Mouse (Mus musculus): ENCODE measurements around the gene Lrrc43. TPM values are rescaled to one million over a fixed set of nuclear protein-coding genes. Genes with fewer than 3 reads are reported as not detected.

The Lrrc43 gene
- total RNA-seq (2014; rRNA removed) (0.61 and 0.77 TPM in 2 replicates), polyA plus RNA-seq (2015; fragmentation: Nextera tagmentation; extraction: Ambion mirVana) (1.2 and 1.3 TPM in 2 replicates)

DNA sequence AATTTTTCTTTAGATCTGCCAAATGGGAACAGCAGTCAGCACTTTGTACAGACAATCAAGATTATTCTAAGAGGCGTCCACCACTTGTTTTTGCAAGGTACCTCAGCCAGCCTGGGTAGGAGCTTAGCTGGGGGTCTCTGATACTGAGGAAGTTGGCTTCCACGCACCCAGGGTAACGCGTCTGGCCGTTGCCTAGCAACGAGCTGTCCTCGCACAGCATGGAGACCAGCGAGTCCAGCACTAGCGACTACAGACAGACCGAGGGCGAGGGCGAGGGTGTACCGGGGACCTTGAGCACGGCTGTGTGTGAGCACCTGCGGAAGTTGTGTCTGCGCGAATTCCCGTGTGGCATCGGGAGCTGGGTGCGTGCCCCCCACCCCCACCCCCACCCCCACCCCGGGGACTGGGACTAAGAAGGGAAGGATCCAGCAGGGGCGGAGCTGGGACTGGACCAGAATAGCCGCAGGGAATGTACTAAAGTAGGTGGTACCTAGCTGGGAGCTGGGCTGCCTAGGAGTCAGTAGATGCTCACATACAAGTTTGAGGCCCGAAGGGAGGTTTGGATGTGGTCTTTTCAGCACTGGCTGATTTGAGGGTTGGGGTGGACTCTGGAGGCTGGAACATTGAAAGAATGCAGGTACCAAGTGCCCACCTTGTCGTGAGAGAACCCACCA, at the start of gene Lrrc43, which contains the start of gene Il31:
Gene Lrrc43, plus strand, starts transcription at position 194 of the 674 bp plus-strand sequence.
Gene Il31, minus strand, starts transcription at position 378 of the 674 bp plus-strand sequence.
- TF ChIP-seq CTCF (IDR thresholded peaks at IDR 0.05): no peak
- Histone ChIP-seq H3K36me3 (ENCODE audit: insufficient read depth, low read length) (no peaks in the 10 kb centered on the region), H3K4me1 (ENCODE audit: insufficient read depth, low read length) (peaks cover 5% of the 10 kb centered on the region; the same call in 1 of the 2 replicates), H3K4me3 (ENCODE audit: low read depth, low read length) (peak within 1 kb of the TSS; percentile 21), H3K27ac (ENCODE audit: low read depth, low read length) (no peak within 1 kb of the TSS), H3K9ac (replicated peaks; ENCODE audit: low read length, poor library complexity, severe bottlenecking) (no peak within 1 kb of the TSS; the same call in 1 of the 2 replicates), H3K27me3 (ENCODE audit: insufficient read depth, low read length) (no peaks in the 10 kb centered on the region), H3K4me2 (ENCODE audit: low read depth, low read length, poor library complexity, severe bottlenecking) (peak within 1 kb of the TSS; percentile 49), H3K9me3 (ENCODE audit: low read length) (no peaks in the 10 kb centered on the region)
- WGBS: 6% methylated on average over 25 of the region's 25 CpGs
- DNase-seq (ENCODE audit: low spot score) (peak; percentile 66), ATAC-seq (ENCODE audit: low FRiP score) (peak; percentile 47; the same call in 1 of the 2 replicates)

DNA sequence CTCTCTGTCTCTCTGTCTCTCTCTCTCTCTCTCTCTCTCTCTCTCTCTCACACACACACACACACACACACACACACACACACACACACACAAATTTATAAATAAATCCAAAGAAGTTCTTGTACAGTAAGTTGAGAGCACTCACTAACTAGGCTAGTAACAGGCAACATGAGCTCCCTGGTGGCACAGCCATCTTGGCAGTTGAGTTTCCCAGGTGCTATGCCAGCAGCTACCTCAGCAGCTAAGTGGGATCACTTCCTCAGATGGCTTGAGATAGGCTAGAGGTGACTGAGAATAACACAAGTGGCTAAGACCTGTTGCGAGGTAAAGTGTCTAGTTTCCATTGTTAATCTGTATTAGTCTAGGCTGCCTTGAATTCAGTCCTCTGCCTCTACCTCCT, 49.8 kb upstream of the Lrrc43 start:
- 87% methylated on average over 1 of the region's 1 CpGs for WGBS
- no peak overlapping the region for H3K4me2 ChIP-seq (ENCODE audit: low read depth, low read length, poor library complexity, severe bottlenecking)

DNA sequence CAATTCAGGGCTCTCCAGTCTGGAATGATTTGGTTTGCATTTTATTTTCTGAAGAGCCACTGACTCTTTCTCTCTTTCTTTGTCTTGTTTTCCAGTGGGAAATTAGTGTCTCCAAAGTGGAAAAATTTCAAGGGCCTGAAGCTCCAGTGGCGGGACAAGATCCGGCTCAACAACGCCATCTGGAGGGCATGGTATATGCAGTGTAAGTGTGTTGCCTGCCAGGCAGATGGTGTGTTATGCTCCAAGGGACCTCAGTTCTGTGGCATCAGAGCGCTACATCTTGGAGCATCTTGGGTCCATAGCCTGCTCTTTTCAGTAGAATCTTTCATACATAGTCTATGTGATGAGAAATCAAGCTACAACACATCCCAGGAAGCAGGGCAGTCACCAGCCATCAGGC, 49.2 kb upstream of the Lrrc43 start:
- no peaks in the 10 kb centered on the region for H3K27me3 ChIP-seq (ENCODE audit: insufficient read depth, low read length)
- H3K4me1 ChIP-seq (ENCODE audit: insufficient read depth, low read length): no peaks in the 10 kb centered on the region
- DNase-seq (ENCODE audit: low spot score) (peak; percentile 47), ATAC-seq (ENCODE audit: low FRiP score) (no peak)
- peaks cover 18% of the 10 kb centered on the region for H3K36me3 ChIP-seq (ENCODE audit: insufficient read depth, low read length)
- H3K4me3 ChIP-seq (ENCODE audit: low read depth, low read length): no peak overlapping the region
- H3K9ac ChIP-seq (replicated peaks; ENCODE audit: low read length, poor library complexity, severe bottlenecking): no peak overlapping the region
- no peaks in the 10 kb centered on the region for H3K9me3 ChIP-seq (ENCODE audit: low read length)
- peak; percentile 54 for TF ChIP-seq CTCF (IDR thresholded peaks at IDR 0.05)
- no peak overlapping the region for H3K4me2 ChIP-seq (ENCODE audit: low read depth, low read length, poor library complexity, severe bottlenecking)
- no peak overlapping the region for H3K27ac ChIP-seq (ENCODE audit: low read depth, low read length)
- 81% methylated on average over 4 of the region's 4 CpGs for WGBS

More for the DNA sequence above, 49.8 kb upstream of the Lrrc43 start:
- H3K4me3 ChIP-seq (ENCODE audit: low read depth, low read length): no peak overlapping the region
- DNase-seq (ENCODE audit: low spot score): no peak
- H3K9ac ChIP-seq (replicated peaks; ENCODE audit: low read length, poor library complexity, severe bottlenecking): no peak overlapping the region
- no peak overlapping the region for H3K27ac ChIP-seq (ENCODE audit: low read depth, low read length)
- no peaks in the 10 kb centered on the region for H3K9me3 ChIP-seq (ENCODE audit: low read length)
- ATAC-seq (ENCODE audit: low FRiP score): no peak
- peaks cover 16% of the 10 kb centered on the region for H3K36me3 ChIP-seq (ENCODE audit: insufficient read depth, low read length)
- H3K4me1 ChIP-seq (ENCODE audit: insufficient read depth, low read length): no peaks in the 10 kb centered on the region
- no peak for TF ChIP-seq CTCF (IDR thresholded peaks at IDR 0.05)
- no peaks in the 10 kb centered on the region for H3K27me3 ChIP-seq (ENCODE audit: insufficient read depth, low read length)

DNA sequence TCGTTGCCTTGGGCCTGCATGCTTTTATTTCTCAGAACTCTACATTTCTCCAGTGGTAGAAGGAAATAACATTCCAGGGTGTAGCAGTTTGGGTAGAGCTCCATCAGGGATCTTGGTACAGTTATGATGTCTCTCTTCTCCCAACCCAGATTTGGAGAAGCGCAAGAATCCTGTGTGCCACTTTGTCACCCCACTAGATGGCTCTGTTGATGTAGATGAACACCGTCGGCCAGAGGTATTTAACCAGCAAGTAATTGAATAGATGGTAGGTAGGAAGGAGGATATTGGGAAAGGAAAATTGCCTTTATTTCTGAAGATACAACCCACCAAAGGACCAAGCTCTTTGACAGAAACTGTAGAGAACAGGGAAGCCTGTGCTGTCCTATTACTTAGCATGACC, 48.4 kb upstream of the Lrrc43 start:
- ATAC-seq (ENCODE audit: low FRiP score): no peak
- peak; percentile 68 for TF ChIP-seq CTCF (IDR thresholded peaks at IDR 0.05)
- Histone ChIP-seq H3K36me3 (ENCODE audit: insufficient read depth, low read length) (peaks cover 23% of the 10 kb centered on the region), H3K4me1 (ENCODE audit: insufficient read depth, low read length) (no peaks in the 10 kb centered on the region), H3K27me3 (ENCODE audit: insufficient read depth, low read length) (no peaks in the 10 kb centered on the region), H3K4me3 (ENCODE audit: low read depth, low read length) (no peak overlapping the region), H3K4me2 (ENCODE audit: low read depth, low read length, poor library complexity, severe bottlenecking) (no peak overlapping the region), H3K9ac (replicated peaks; ENCODE audit: low read length, poor library complexity, severe bottlenecking) (no peak overlapping the region), H3K27ac (ENCODE audit: low read depth, low read length) (no peak overlapping the region), H3K9me3 (ENCODE audit: low read length) (no peaks in the 10 kb centered on the region)
- 56% methylated on average over 4 of the region's 4 CpGs for WGBS
- DNase-seq (ENCODE audit: low spot score): peak; percentile 55

DNA sequence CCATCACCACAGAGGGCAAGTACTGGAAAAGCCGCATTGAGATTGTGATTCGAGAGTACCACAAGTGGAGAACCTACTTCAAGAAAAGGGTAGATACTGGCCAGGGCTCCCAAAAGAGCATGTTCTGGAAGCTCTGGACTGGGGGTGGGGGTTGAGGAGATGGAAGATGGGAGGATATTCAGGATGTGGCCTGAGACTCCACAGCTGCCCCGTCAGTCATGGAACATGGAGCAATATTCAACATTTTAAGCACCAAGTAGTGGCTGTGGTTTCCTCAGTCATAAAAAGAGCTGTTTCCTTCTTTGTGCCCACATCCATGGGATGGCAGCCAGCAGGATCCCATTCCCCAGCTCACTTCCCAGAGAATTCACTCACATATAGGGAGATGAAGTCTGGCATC, 46.8 kb upstream of the Lrrc43 start:
- H3K27me3 ChIP-seq (ENCODE audit: insufficient read depth, low read length): no peaks in the 10 kb centered on the region
- H3K9me3 ChIP-seq (ENCODE audit: low read length): no peaks in the 10 kb centered on the region
- ATAC-seq (ENCODE audit: low FRiP score) (no peak), DNase-seq (ENCODE audit: low spot score) (no peak)
- TF ChIP-seq CTCF (IDR thresholded peaks at IDR 0.05): no peak
- H3K4me1 ChIP-seq (ENCODE audit: insufficient read depth, low read length): no peaks in the 10 kb centered on the region
- H3K36me3 ChIP-seq (ENCODE audit: insufficient read depth, low read length): peaks cover 33% of the 10 kb centered on the region
- no peak overlapping the region for H3K27ac ChIP-seq (ENCODE audit: low read depth, low read length)
- no peak overlapping the region for H3K4me3 ChIP-seq (ENCODE audit: low read depth, low read length)
- H3K9ac ChIP-seq (replicated peaks; ENCODE audit: low read length, poor library complexity, severe bottlenecking): no peak overlapping the region
- 97% methylated on average over 3 of the region's 3 CpGs for WGBS
- H3K4me2 ChIP-seq (ENCODE audit: low read depth, low read length, poor library complexity, severe bottlenecking): no peak overlapping the region

DNA sequence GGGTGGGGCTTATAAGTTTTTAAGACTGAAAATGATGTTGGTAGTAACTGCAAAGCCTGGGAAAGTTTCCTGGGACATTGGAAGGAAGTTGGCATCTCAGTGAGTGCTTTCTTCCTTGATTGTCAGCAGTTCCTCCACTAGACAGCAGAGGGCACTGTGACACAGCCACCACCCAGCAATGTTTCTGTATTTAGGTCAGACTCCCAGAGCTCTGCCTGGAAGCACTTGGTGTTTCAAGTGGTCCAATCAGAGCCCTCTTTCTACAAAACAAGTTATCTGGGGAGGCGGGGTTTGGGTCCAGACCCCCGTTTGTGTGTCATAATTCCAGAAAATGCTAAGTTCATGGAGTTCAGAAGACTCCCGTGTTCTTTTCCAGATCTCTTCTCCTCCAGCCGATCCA, 45.0 kb upstream of the Lrrc43 start:
- Histone ChIP-seq H3K27me3 (ENCODE audit: insufficient read depth, low read length) (no peaks in the 10 kb centered on the region), H3K9ac (replicated peaks; ENCODE audit: low read length, poor library complexity, severe bottlenecking) (no peak overlapping the region), H3K9me3 (ENCODE audit: low read length) (no peaks in the 10 kb centered on the region), H3K27ac (ENCODE audit: low read depth, low read length) (no peak overlapping the region), H3K4me3 (ENCODE audit: low read depth, low read length) (no peak overlapping the region), H3K4me1 (ENCODE audit: insufficient read depth, low read length) (no peaks in the 10 kb centered on the region), H3K36me3 (ENCODE audit: insufficient read depth, low read length) (peaks cover 43% of the 10 kb centered on the region), H3K4me2 (ENCODE audit: low read depth, low read length, poor library complexity, severe bottlenecking) (no peak overlapping the region)
- TF ChIP-seq CTCF (IDR thresholded peaks at IDR 0.05): peak; percentile 93
- 54% methylated on average over 4 of the region's 4 CpGs for WGBS
- DNase-seq (ENCODE audit: low spot score) (peak; percentile 78), ATAC-seq (ENCODE audit: low FRiP score) (no peak)

Data from midbrain, postnatal 0 days (tissue).